9 mouse cellular contexts compared by ENCODE assay signal in the genomic region with DNA sequence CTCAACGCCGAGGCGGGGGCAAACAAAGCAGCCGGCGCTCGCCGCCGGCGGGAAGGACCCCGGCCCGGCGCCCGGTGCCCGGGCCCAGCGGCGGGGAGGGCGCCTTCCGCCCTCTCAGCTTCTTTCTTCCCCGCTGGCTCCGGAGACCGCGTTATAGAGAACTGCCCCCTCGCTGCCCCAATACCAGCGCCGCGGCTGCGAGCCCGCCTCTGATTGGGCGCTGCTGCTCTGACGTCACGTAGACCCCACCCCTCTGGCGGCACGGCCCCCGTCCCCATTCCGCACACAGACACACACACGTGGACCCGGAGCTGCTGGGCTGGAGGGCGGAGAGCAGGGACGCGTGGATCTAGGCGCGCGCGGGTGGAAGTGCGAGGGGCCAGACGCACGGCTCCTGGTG. TPM values are rescaled to one million over a fixed set of nuclear protein-coding genes. Genes with fewer than 3 reads are reported as not detected.
DNase-seq lines count a peak whose midpoint lies in the region; ATAC-seq lines count a peak whose summit lies in the region.
"Had no signal": no experiment of that assay in that cellular context is flagged by ENCODE, and none has a peak within 500 bp of the region (broad histone marks: within the 10 kb centered on the region; RNA-seq: fewer than 3 reads in every experiment).

A gene (minus strand): TSS at position 127 of the 400 bp plus-strand sequence.

- H3K9ac ChIP-seq in hindbrain, embryonic 12.5 days = peak within 1 kb of the TSS; percentile 75

- H3K4me3 ChIP-seq in hindbrain, embryonic 12.5 days = peak within 1 kb of the TSS; percentile 69

- ATAC-seq in hindbrain, embryonic 12.5 days (ENCODE audit: low FRiP score) = peak; percentile 92

- H3K27me3 ChIP-seq in hindbrain, embryonic 12.5 days = peaks cover 73% of the 10 kb centered on the region

- peaks cover 29% of the 10 kb centered on the region for H3K4me1 ChIP-seq in hindbrain, embryonic 12.5 days

- DNase-seq in Muller cell, postnatal 12 days (ENCODE audit: inconsistent ontology term) = peak; percentile 95
- peak; percentile 78 for DNase-seq in cerebellum, adult 9-11 months
- DNase-seq in frontal cortex, postnatal 14 days (ENCODE audit: low spot score in 2 of 2) = peak; percentile 85 to 88
- DNase-seq in layer of hippocampus, postnatal 36 days = peak; percentile 92 to 94
- peak; percentile 91 for DNase-seq in lung, postnatal 14 days
- peak; percentile 53 for DNase-seq in retina, adult 2 months (ENCODE audit: low read depth, low spot score)
- peak; percentile 93 for DNase-seq in thymus, postnatal 14 days

- no peaks in the 10 kb centered on the region for H3K9me3 ChIP-seq in hindbrain, embryonic 12.5 days (replicated peaks)

- H3K4me2 ChIP-seq in hindbrain, embryonic 12.5 days (replicated peaks) = peak within 1 kb of the TSS; percentile 77

- 0% methylated on average over 44 of the region's 47 CpGs for WGBS in hindbrain, embryonic 12.5 days

- peak within 1 kb of the TSS; percentile 36; the same call in 1 of the 2 replicates for H3K27ac ChIP-seq in hindbrain, embryonic 12.5 days
- H3K27ac ChIP-seq: macrophage had no signal

- H3K36me3 ChIP-seq in hindbrain, embryonic 12.5 days = no peaks in the 10 kb centered on the region

RNA-seq across cellular contexts. Expression of the gene that starts here (rescaled TPM):
- polyA plus RNA-seq in hindbrain, embryonic 12.5 days (2016; fragmentation: Nextera tagmentation; extraction: Ambion mirVana) = 11.2 and 11.7 TPM in 2 replicates
- 10 to 100 TPM; 33.6 to 34.2 TPM for total RNA-seq in layer of hippocampus, postnatal 36 days (2021)

Comparison
In these comparisons a context has a peak if more than half of its experiments do, and no peak if none do; other contexts are left out.
1. Peak in every context shown above with its lines: DNase-seq, ATAC-seq, H3K4me3 ChIP-seq and H3K27ac ChIP-seq.